Mouse (Mus musculus): ENCODE measurements at regions not wholly inside any gene's neighbourhood (a gene's known extent, or its start where the extent isn't known, plus 50 kb on each side); places are given as distances from the start of the nearest gene placed in this dataset.

- H3K36me3 ChIP-seq (ENCODE audit: control insufficient read depth, insufficient read depth, low read length): no peaks in the 10 kb centered on the region
- ATAC-seq (ENCODE audit: insufficient read depth, low FRiP score): no peak
- H3K27ac ChIP-seq (ENCODE audit: low read length): no peak overlapping the region
- no peak overlapping the region for H3K4me2 ChIP-seq (ENCODE audit: low read depth, low read length)
- no peak overlapping the region for H3K4me3 ChIP-seq (replicated peaks; ENCODE audit: low read length)
- H3K4me1 ChIP-seq (ENCODE audit: control insufficient read depth, insufficient read depth, low read length): no peaks in the 10 kb centered on the region
- H3K27me3 ChIP-seq (ENCODE audit: control insufficient read depth, insufficient read depth, low read length): no peaks in the 10 kb centered on the region
- no peak overlapping the region for H3K9ac ChIP-seq (ENCODE audit: low read length)
- no peaks in the 10 kb centered on the region for H3K9me3 ChIP-seq (replicated peaks; ENCODE audit: control insufficient read depth, low read length)
Measured at GRCm38 (mm10) chr1:40907813-40908212, 102.4 kb downstream of the Tmem182 start.

DNA sequence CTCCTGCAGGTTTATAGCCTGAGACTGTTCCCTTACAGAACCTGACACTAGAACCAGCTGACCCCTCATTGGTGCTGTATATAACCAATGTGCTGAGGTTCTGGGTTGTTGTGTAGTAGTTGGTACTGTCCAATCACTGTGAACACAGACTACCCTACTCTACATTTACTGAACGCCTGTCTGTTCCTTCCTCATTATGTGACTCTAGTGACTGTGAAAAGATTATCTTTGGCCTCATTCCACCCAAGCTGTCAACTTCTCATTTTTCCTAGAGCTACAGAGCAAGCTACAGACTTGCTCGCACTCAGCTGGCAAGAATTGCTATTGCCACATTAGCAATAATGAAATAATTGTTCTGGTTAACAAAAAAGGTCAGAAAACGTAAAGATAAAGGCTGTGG is 108.2 kb downstream of the Tmem182 start:
- Histone ChIP-seq H3K4me1 (ENCODE audit: control insufficient read depth, insufficient read depth, low read length) (no peaks in the 10 kb centered on the region), H3K27me3 (ENCODE audit: control insufficient read depth, insufficient read depth, low read length) (no peaks in the 10 kb centered on the region), H3K4me2 (ENCODE audit: low read depth, low read length) (no peak overlapping the region), H3K9me3 (replicated peaks; ENCODE audit: control insufficient read depth, low read length) (no peaks in the 10 kb centered on the region), H3K9ac (ENCODE audit: low read length) (no peak overlapping the region), H3K4me3 (replicated peaks; ENCODE audit: low read length) (no peak overlapping the region), H3K27ac (ENCODE audit: low read length) (no peak overlapping the region), H3K36me3 (ENCODE audit: control insufficient read depth, insufficient read depth, low read length) (no peaks in the 10 kb centered on the region)
- 62% methylated on average over 3 of the region's 3 CpGs for WGBS
- ATAC-seq (ENCODE audit: insufficient read depth, low FRiP score): no peak

DNA sequence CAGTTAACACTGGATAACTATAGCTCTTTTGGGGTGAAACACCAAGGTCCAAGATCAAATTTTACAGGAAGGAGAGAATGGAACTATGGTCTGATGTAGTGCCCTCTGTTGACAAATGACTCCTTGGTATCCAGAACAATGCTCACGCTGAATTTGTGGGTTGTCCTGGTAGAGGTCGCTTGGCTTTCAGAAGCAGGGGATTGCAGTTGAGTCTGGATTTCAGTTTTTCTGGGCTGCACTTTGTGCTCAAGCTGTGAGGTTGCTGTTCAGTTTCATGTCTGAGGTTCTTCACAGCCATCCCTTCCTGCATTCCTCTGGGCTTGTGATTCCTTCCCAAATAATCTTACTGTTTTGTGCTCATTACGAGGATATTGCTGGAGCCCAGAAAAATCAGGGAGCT is 118.9 kb downstream of the Tmem182 start:
- Histone ChIP-seq H3K9ac (ENCODE audit: low read length) (no peak overlapping the region), H3K4me3 (replicated peaks; ENCODE audit: low read length) (no peak overlapping the region), H3K27me3 (ENCODE audit: control insufficient read depth, insufficient read depth, low read length) (no peaks in the 10 kb centered on the region), H3K9me3 (replicated peaks; ENCODE audit: control insufficient read depth, low read length) (no peaks in the 10 kb centered on the region), H3K36me3 (ENCODE audit: control insufficient read depth, insufficient read depth, low read length) (no peaks in the 10 kb centered on the region), H3K4me1 (ENCODE audit: control insufficient read depth, insufficient read depth, low read length) (no peaks in the 10 kb centered on the region), H3K4me2 (ENCODE audit: low read depth, low read length) (no peak overlapping the region), H3K27ac (ENCODE audit: low read length) (no peak overlapping the region)
- ATAC-seq (ENCODE audit: insufficient read depth, low FRiP score): no peak
- WGBS: 70% methylated on average over 3 of the region's 3 CpGs

- Histone ChIP-seq H3K27ac (ENCODE audit: low read length) (no peak overlapping the region), H3K27me3 (ENCODE audit: control insufficient read depth, insufficient read depth, low read length) (no peaks in the 10 kb centered on the region)
Measured at GRCm38 (mm10) chr1:40924780-40925179, 119.4 kb downstream of the Tmem182 start.

GRCm38 (mm10) chr1:40931374-40931773 is 126.0 kb downstream of the Tmem182 start:
- H3K4me1 ChIP-seq (ENCODE audit: control insufficient read depth, insufficient read depth, low read length): no peaks in the 10 kb centered on the region
- H3K27me3 ChIP-seq (ENCODE audit: control insufficient read depth, insufficient read depth, low read length): no peaks in the 10 kb centered on the region
- whole genome bisulfite sequencing: 42% methylated on average over 5 of the region's 5 CpGs
- ATAC-seq (ENCODE audit: insufficient read depth, low FRiP score): peak; percentile 44; the same call in 1 of the 2 replicates
- H3K9ac ChIP-seq (ENCODE audit: low read length): no peak overlapping the region
- no peaks in the 10 kb centered on the region for H3K9me3 ChIP-seq (replicated peaks; ENCODE audit: control insufficient read depth, low read length)
- H3K4me3 ChIP-seq (replicated peaks; ENCODE audit: low read length): no peak overlapping the region
- H3K4me2 ChIP-seq (ENCODE audit: low read depth, low read length): no peak overlapping the region
- H3K27ac ChIP-seq (ENCODE audit: low read length): no peak overlapping the region
- no peaks in the 10 kb centered on the region for H3K36me3 ChIP-seq (ENCODE audit: control insufficient read depth, insufficient read depth, low read length)

More at GRCm38 (mm10) chr1:40924780-40925179, 119.4 kb downstream of the Tmem182 start:
- H3K9ac ChIP-seq (ENCODE audit: low read length): no peak overlapping the region
- no peaks in the 10 kb centered on the region for H3K9me3 ChIP-seq (replicated peaks; ENCODE audit: control insufficient read depth, low read length)
- H3K4me3 ChIP-seq (replicated peaks; ENCODE audit: low read length): no peak overlapping the region
- no peaks in the 10 kb centered on the region for H3K36me3 ChIP-seq (ENCODE audit: control insufficient read depth, insufficient read depth, low read length)
- H3K4me1 ChIP-seq (ENCODE audit: control insufficient read depth, insufficient read depth, low read length): no peaks in the 10 kb centered on the region
- no peak for ATAC-seq (ENCODE audit: insufficient read depth, low FRiP score)
- 55% methylated on average over 7 of the region's 7 CpGs for WGBS
- no peak overlapping the region for H3K4me2 ChIP-seq (ENCODE audit: low read depth, low read length)

GRCm38 (mm10) chr1:40936729-40937128 is 131.3 kb downstream of the Tmem182 start:
- Histone ChIP-seq H3K4me1 (ENCODE audit: control insufficient read depth, insufficient read depth, low read length) (no peaks in the 10 kb centered on the region), H3K9me3 (replicated peaks; ENCODE audit: control insufficient read depth, low read length) (no peaks in the 10 kb centered on the region), H3K9ac (ENCODE audit: low read length) (no peak overlapping the region), H3K4me2 (ENCODE audit: low read depth, low read length) (no peak overlapping the region), H3K36me3 (ENCODE audit: control insufficient read depth, insufficient read depth, low read length) (no peaks in the 10 kb centered on the region), H3K27ac (ENCODE audit: low read length) (no peak overlapping the region), H3K4me3 (replicated peaks; ENCODE audit: low read length) (no peak overlapping the region), H3K27me3 (ENCODE audit: control insufficient read depth, insufficient read depth, low read length) (no peaks in the 10 kb centered on the region)
- WGBS: 72% methylated on average over 3 of the region's 3 CpGs
- ATAC-seq (ENCODE audit: insufficient read depth, low FRiP score): no peak

- Histone ChIP-seq H3K4me2 (ENCODE audit: low read depth, low read length) (no peak overlapping the region), H3K27me3 (ENCODE audit: control insufficient read depth, insufficient read depth, low read length) (no peaks in the 10 kb centered on the region), H3K9me3 (replicated peaks; ENCODE audit: control insufficient read depth, low read length) (no peaks in the 10 kb centered on the region), H3K27ac (ENCODE audit: low read length) (no peak overlapping the region), H3K36me3 (ENCODE audit: control insufficient read depth, insufficient read depth, low read length) (no peaks in the 10 kb centered on the region), H3K4me1 (ENCODE audit: control insufficient read depth, insufficient read depth, low read length) (no peaks in the 10 kb centered on the region), H3K4me3 (replicated peaks; ENCODE audit: low read length) (no peak overlapping the region), H3K9ac (ENCODE audit: low read length) (no peak overlapping the region)
- WGBS: 90% methylated on average over 14 of the region's 14 CpGs
- no peak for ATAC-seq (ENCODE audit: insufficient read depth, low FRiP score)
Measured at GRCm38 (mm10) chr1:40942751-40943150, 137.3 kb downstream of the Tmem182 start.

GRCm38 (mm10) chr1:40943165-40943564 is 137.8 kb downstream of the Tmem182 start:
- 54% methylated on average over 7 of the region's 7 CpGs for WGBS
- no peaks in the 10 kb centered on the region for H3K36me3 ChIP-seq (ENCODE audit: control insufficient read depth, insufficient read depth, low read length)
- ATAC-seq (ENCODE audit: insufficient read depth, low FRiP score): no peak
- H3K4me1 ChIP-seq (ENCODE audit: control insufficient read depth, insufficient read depth, low read length): no peaks in the 10 kb centered on the region
- H3K27me3 ChIP-seq (ENCODE audit: control insufficient read depth, insufficient read depth, low read length): no peaks in the 10 kb centered on the region
- no peak overlapping the region for H3K4me2 ChIP-seq (ENCODE audit: low read depth, low read length)
- H3K9ac ChIP-seq (ENCODE audit: low read length): no peak overlapping the region
- no peak overlapping the region for H3K27ac ChIP-seq (ENCODE audit: low read length)
- H3K4me3 ChIP-seq (replicated peaks; ENCODE audit: low read length): no peak overlapping the region
- H3K9me3 ChIP-seq (replicated peaks; ENCODE audit: control insufficient read depth, low read length): no peaks in the 10 kb centered on the region

DNA sequence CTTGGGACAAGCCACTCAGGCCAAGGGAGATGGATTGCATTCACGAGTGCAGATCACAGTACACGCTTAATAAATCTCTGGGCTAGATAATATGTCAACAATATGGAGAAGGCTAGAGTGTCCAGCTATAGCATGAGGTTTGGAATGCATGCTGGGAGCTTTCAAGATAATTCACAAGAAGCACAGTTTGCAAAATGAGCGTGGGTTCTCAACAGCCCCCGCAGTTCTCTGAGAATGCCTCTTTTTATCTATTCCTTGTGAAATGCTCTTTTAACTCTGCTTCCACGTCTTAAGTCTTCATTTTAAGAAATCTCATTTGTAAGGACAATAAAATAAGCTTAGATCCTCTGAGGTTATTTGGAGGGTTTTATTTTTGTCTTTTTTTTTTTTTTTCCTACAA is 145.2 kb downstream of the Tmem182 start:
- no peak overlapping the region for H3K9ac ChIP-seq (ENCODE audit: low read length)
- no peaks in the 10 kb centered on the region for H3K4me1 ChIP-seq (ENCODE audit: control insufficient read depth, insufficient read depth, low read length)
- H3K27ac ChIP-seq (ENCODE audit: low read length): no peak overlapping the region
- H3K9me3 ChIP-seq (replicated peaks; ENCODE audit: control insufficient read depth, low read length): no peaks in the 10 kb centered on the region
- no peaks in the 10 kb centered on the region for H3K27me3 ChIP-seq (ENCODE audit: control insufficient read depth, insufficient read depth, low read length)
- H3K4me2 ChIP-seq (ENCODE audit: low read depth, low read length): no peak overlapping the region
- no peaks in the 10 kb centered on the region for H3K36me3 ChIP-seq (ENCODE audit: control insufficient read depth, insufficient read depth, low read length)
- 67% methylated on average over 5 of the region's 5 CpGs for WGBS
- no peak overlapping the region for H3K4me3 ChIP-seq (replicated peaks; ENCODE audit: low read length)
- ATAC-seq (ENCODE audit: insufficient read depth, low FRiP score): no peak

DNA sequence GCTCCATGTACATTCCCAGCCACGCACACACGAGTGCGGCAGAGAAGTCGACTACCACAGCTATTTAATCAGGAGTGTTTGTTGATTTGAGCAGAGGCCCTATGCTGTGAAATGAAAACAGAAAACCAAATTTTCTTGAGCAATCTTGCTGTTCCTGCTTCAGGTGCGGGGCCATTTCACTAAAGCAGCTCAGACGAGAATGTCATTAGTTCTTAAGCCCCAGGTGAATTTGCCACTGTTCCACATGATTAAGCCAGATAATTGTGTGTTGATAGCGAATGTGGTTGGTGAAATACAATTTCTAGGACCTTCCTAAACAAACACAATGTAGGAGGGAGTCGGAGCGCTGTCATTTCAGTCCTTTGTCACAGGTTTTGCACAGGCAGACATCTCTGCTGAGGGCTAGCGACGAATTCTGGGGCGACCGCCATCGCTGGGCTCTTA is 149.3 kb downstream of the Tmem182 start:
- no peak for ATAC-seq (ENCODE audit: insufficient read depth, low FRiP score)
- no peak overlapping the region for H3K4me3 ChIP-seq (replicated peaks; ENCODE audit: low read length)
- no peak overlapping the region for H3K4me2 ChIP-seq (ENCODE audit: low read depth, low read length)
- WGBS: 80% methylated on average over 14 of the region's 14 CpGs
- no peak overlapping the region for H3K9ac ChIP-seq (ENCODE audit: low read length)
- H3K4me1 ChIP-seq (ENCODE audit: control insufficient read depth, insufficient read depth, low read length): no peaks in the 10 kb centered on the region
- no peaks in the 10 kb centered on the region for H3K9me3 ChIP-seq (replicated peaks; ENCODE audit: control insufficient read depth, low read length)
- H3K27me3 ChIP-seq (ENCODE audit: control insufficient read depth, insufficient read depth, low read length): no peaks in the 10 kb centered on the region
- no peaks in the 10 kb centered on the region for H3K36me3 ChIP-seq (ENCODE audit: control insufficient read depth, insufficient read depth, low read length)
- H3K27ac ChIP-seq (ENCODE audit: low read length): no peak overlapping the region

All from stomach, embryonic 16.5 days (tissue).